Mouse (Mus musculus) heart, embryonic 11.5 days (tissue): Measurements from ENCODE around the gene H6pd. TPM values are rescaled to one million over a fixed set of nuclear protein-coding genes. Genes with fewer than 3 reads are reported as not detected.
A peak's percentile ranks its signal among the peaks of the same experiment; 100 is the strongest.
"Not testable (repeated sequence)": the region's sequence is repeated elsewhere in the genome, so short reads cannot be mapped to it uniquely, and the experiment has no call there.

Experiments used
- ATAC-seq: fragments of 200-750 bp; cut with Nextera tagmentation; replicated peaks from 2 replicates; pipeline ENCODE4 v1.8.0; 2017; ENCODE audit warnings: moderate library complexity; ENCODE audit not compliant: insufficient number of reproducible peaks, low FRiP score, low TSS enrichment
- H3K27ac ChIP-seq: fragments of 300-500 bp; sonication (generic); 2 replicates; pipeline ENCODE4 v1.5.1; 2014; ENCODE audit warnings: mild to moderate bottlenecking, low read depth, low read length
- H3K27me3 ChIP-seq: fragments of 300-500 bp; sonication (generic); 2 replicates; pipeline ENCODE4 v1.6.1; 2014; ENCODE audit warnings: mild to moderate bottlenecking, low read length, mixed read lengths; ENCODE audit not compliant: control insufficient read depth, insufficient read depth
- H3K36me3 ChIP-seq: fragments of 300-500 bp; sonication (generic); 2 replicates; pipeline ENCODE4 v1.6.1; 2014; ENCODE audit warnings: mild to moderate bottlenecking, low read length, moderate library complexity, mixed read lengths; ENCODE audit not compliant: control insufficient read depth, insufficient read depth
- H3K4me1 ChIP-seq: fragments of 300-500 bp; sonication (generic); 2 replicates; pipeline ENCODE4 v1.6.1; 2014; ENCODE audit warnings: low read length; ENCODE audit not compliant: control insufficient read depth, insufficient read depth
- H3K4me2 ChIP-seq: fragments of 300-500 bp; sonication (generic); 2 replicates; pipeline ENCODE4 v1.6.1; 2014; ENCODE audit warnings: mild to moderate bottlenecking, moderate library complexity
- H3K4me3 ChIP-seq: fragments of 300-500 bp; sonication (generic); 2 replicates; pipeline ENCODE4 v1.5.1; 2014; ENCODE audit warnings: low read depth, low read length
- H3K9ac ChIP-seq: fragments of 300-500 bp; sonication (generic); 2 replicates; pipeline ENCODE4 v1.6.1; 2014; ENCODE audit warnings: mild to moderate bottlenecking, low read depth, low read length, moderate library complexity
- H3K9me3 ChIP-seq: fragments of 300-500 bp; sonication (generic); replicated peaks from 2 replicates; pipeline ENCODE4 v1.6.1; 2016; ENCODE audit warnings: low read length; ENCODE audit not compliant: control insufficient read depth
- WGBS: fragments of 180-500 bp; shearing (Covaris S2); extraction: QIAGEN DNeasy Blood & Tissue Kit; methylation state at CpG from one replicate; pipeline ENCODE4 v1.1.7; 2014; ENCODE audit not compliant: insufficient replicate concordance; 5-methylcytosine and 5-hydroxymethylcytosine counted together
- polyA plus RNA-seq: library from polyadenylated mRNA; unstranded; fragments of >200 nt; fragmentation: Nextera tagmentation; extraction: Ambion mirVana; gene quantifications from 2 replicates; pipeline ENCODE4 v1.2.1, GENCODE M21; 2014

The H6pd gene
- polyA plus RNA-seq, 1 experiment from 2014 or later: 4.8 TPM

- Histone ChIP-seq H3K4me2 (peak overlapping the region; percentile 96), H3K27me3 (peaks cover 50% of the 10 kb centered on the region), H3K27ac (no peak overlapping the region), H3K4me3 (peak overlapping the region; percentile 59), H3K4me1 (peaks cover 14% of the 10 kb centered on the region), H3K9ac (peak overlapping the region; percentile 40), H3K9me3 (no peaks in the 10 kb centered on the region), H3K36me3 (no peaks in the 10 kb centered on the region)
- under 1% methylated on average over 20 of the region's 20 CpGs for WGBS
- ATAC-seq: 0 out of 2 replicates have a peak, but pooled peaks have one; percentile 52
Observed at GRCm38 (mm10) chr4:150048038-150048437, 39.2 kb upstream of the H6pd start.

GRCm38 (mm10) chr4:150043591-150043990 is 34.8 kb upstream of the H6pd start:
- WGBS: 87% methylated on average over 9 of the region's 9 CpGs
- no peak for ATAC-seq
- Histone ChIP-seq H3K9ac (no peak overlapping the region), H3K4me1 (peaks cover 8% of the 10 kb centered on the region), H3K4me2 (no peak overlapping the region), H3K27me3 (peaks cover 34% of the 10 kb centered on the region), H3K36me3 (no peaks in the 10 kb centered on the region), H3K27ac (no peak overlapping the region), H3K9me3 (no peaks in the 10 kb centered on the region), H3K4me3 (no peak overlapping the region)

- Histone ChIP-seq H3K4me3 (no peak overlapping the region), H3K4me1 (no peaks in the 10 kb centered on the region), H3K4me2 (no peak overlapping the region), H3K36me3 (no peaks in the 10 kb centered on the region), H3K27me3 (peaks cover 19% of the 10 kb centered on the region), H3K9ac (no peak overlapping the region), H3K9me3 (no peaks in the 10 kb centered on the region), H3K27ac (no peak overlapping the region)
- WGBS: 67% methylated on average over 10 of the region's 10 CpGs
- no peak for ATAC-seq
Observed at GRCm38 (mm10) chr4:150041346-150042110, 32.7 kb upstream of the H6pd start.

GRCm38 (mm10) chr4:150040856-150041255 is 32.0 kb upstream of the H6pd start:
- H3K27me3 ChIP-seq: peaks cover 13% of the 10 kb centered on the region
- not testable (repeated sequence) for H3K36me3 ChIP-seq, H3K9ac ChIP-seq, H3K4me3 ChIP-seq, H3K9me3 ChIP-seq, H3K4me2 ChIP-seq, H3K4me1 ChIP-seq, ATAC-seq, H3K27ac ChIP-seq
- WGBS: 71% methylated on average over 1 of the region's 1 CpGs

GRCm38 (mm10) chr4:150040003-150040581 is 31.3 kb upstream of the H6pd start:
- Histone ChIP-seq H3K4me1 (no peaks in the 10 kb centered on the region), H3K4me3 (no peak overlapping the region), H3K9me3 (no peaks in the 10 kb centered on the region), H3K4me2 (no peak overlapping the region), H3K36me3 (no peaks in the 10 kb centered on the region), H3K27me3 (peaks cover 11% of the 10 kb centered on the region), H3K27ac (no peak overlapping the region), H3K9ac (no peak overlapping the region)
- ATAC-seq: no peak
- 75% methylated on average over 9 of the region's 9 CpGs for WGBS

GRCm38 (mm10) chr4:150038533-150038932 is 29.7 kb upstream of the H6pd start:
- Histone ChIP-seq H3K9me3 (no peaks in the 10 kb centered on the region), H3K9ac (no peak overlapping the region), H3K27me3 (peaks cover 27% of the 10 kb centered on the region), H3K4me1 (peaks cover 4% of the 10 kb centered on the region), H3K4me3 (no peak overlapping the region), H3K4me2 (no peak overlapping the region), H3K27ac (no peak overlapping the region), H3K36me3 (no peaks in the 10 kb centered on the region)
- 77% methylated on average over 7 of the region's 7 CpGs for WGBS
- no peak for ATAC-seq

- no peak overlapping the region for H3K27ac ChIP-seq
- H3K27me3 ChIP-seq: peaks cover 48% of the 10 kb centered on the region
- WGBS: 58% methylated on average over 6 of the region's 6 CpGs
- no peak overlapping the region for H3K4me3 ChIP-seq
- H3K9me3 ChIP-seq: no peaks in the 10 kb centered on the region
- no peak overlapping the region for H3K9ac ChIP-seq
- peaks cover 8% of the 10 kb centered on the region for H3K4me1 ChIP-seq
- H3K4me2 ChIP-seq: no peak overlapping the region
- no peak for ATAC-seq
- no peaks in the 10 kb centered on the region for H3K36me3 ChIP-seq
Observed at GRCm38 (mm10) chr4:150036094-150036493, 27.3 kb upstream of the H6pd start.

- ATAC-seq: no peak
- Histone ChIP-seq H3K4me3 (no peak overlapping the region), H3K27me3 (peaks cover 53% of the 10 kb centered on the region), H3K27ac (no peak overlapping the region), H3K9ac (no peak overlapping the region), H3K36me3 (no peaks in the 10 kb centered on the region), H3K4me1 (peaks cover 12% of the 10 kb centered on the region), H3K9me3 (no peaks in the 10 kb centered on the region), H3K4me2 (no peak overlapping the region)
- 15% methylated on average over 10 of the region's 10 CpGs for WGBS
Observed at GRCm38 (mm10) chr4:150035280-150035679, 26.5 kb upstream of the H6pd start.
